Mouse (Mus musculus) inflammation-experienced regulatory T-cells, adult 16 weeks (primary cell): ENCODE data around the gene Gm28961. TPM values are rescaled to one million over a fixed set of nuclear protein-coding genes. Genes with fewer than 3 reads are reported as not detected.

Experiments
- polyA plus RNA-seq: library from polyadenylated mRNA; unstranded; fragments of 100-300 nt; shearing (Covaris generic); gene quantifications from one replicate; pipeline ENCODE4 v1.2.1, GENCODE M21; 2017

Gene Gm28961
- polyA plus RNA-seq, result not detected

GRCm38 (mm10) chrY:57705397-57705796 lies at the start of gene Gm28961:
Gene Gm28961, plus strand, starts transcription at chrY:57705697.

Other genes starting within 250 kb of the Gm28961 start
- not detected for gene Gm21943, start 172.0 kb upstream of the Gm28961 start, polyA plus RNA-seq